16 mouse cellular contexts compared by ENCODE assay signal in the genomic region with DNA sequence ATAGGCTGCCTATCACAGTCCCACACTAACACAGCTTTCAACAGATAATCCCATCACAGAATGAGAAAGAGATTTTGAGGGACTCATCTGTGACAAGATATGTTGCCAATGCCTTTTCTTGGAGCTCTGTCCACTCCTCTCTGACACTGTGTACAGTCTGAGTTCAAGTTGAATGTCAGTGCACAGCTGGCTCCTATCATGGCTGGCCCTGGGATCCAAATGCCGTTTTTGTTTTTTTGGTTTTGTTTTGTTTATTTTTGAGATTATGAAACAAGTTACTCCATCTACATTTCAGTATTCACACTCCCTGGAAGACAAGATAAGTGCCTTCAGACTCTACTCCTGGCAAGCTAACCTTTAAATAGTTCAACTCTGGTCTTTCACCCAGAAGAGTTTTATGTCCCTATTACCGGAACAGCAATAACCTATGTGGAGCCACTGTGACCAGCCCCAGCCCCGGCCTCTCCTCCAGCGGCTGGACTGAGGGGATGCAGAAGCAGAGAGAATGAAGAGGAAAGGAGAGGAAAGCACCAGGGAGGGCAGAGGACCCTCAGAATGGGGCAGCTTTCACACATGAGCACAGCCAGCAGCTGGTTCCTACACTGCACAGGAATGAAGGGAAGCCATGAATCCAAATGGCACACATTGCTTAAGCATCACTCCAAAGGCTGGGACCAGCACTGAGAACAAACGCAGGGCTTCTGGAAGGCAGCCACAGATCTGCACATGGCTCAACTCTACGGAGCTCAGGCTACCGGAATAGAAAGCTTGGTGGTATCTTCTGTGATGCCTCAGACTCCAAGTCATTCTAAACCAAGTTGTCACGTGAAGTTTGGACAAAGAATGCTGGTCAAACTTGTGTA.
A peak's percentile ranks its signal among the peaks of the same experiment; 100 is the strongest.
DNase-seq lines count a peak whose midpoint lies in the region; ATAC-seq and TF ChIP-seq lines count a peak whose summit lies in the region.
"Had no signal": no experiment of that assay in that cellular context is flagged by ENCODE, and none has a peak within 500 bp of the region (broad histone marks: within the 10 kb centered on the region; RNA-seq: fewer than 3 reads in every experiment).

No protein-coding gene starts in this region.

- no peak for TF ChIP-seq POLR2A in liver, adult 2 months (IDR thresholded peaks at IDR 0.05; ENCODE audit: extremely low read depth, insufficient read depth, low read length)

- no peaks in the 10 kb centered on the region for H3K79me2 ChIP-seq in liver, adult 2 months (ENCODE audit: control insufficient read depth, insufficient read depth, low read length)

- TF ChIP-seq CTCF in liver, adult 2 months (IDR thresholded peaks at IDR 0.05; ENCODE audit: low read depth, low read length): no peak
- TF ChIP-seq CTCF in stomach, postnatal 0 days (IDR thresholded peaks at IDR 0.05; ENCODE audit: low read depth): no peak

- H3K4me1 ChIP-seq in liver, adult 2 months (ENCODE audit: control insufficient read depth, insufficient read depth, low read length): no peaks in the 10 kb centered on the region
- H3K4me1 ChIP-seq in liver, embryonic 11.5 days (replicated peaks; ENCODE audit: control insufficient read depth, insufficient read depth, low read length): no peaks in the 10 kb centered on the region
- peaks cover 21% of the 10 kb centered on the region; the same call in 1 of the 2 replicates for H3K4me1 ChIP-seq in lung, embryonic 15.5 days
- no peaks in the 10 kb centered on the region for H3K4me1 ChIP-seq in stomach, postnatal 0 days (replicated peaks; ENCODE audit: control insufficient read depth, insufficient read depth)
- peaks cover 13% of the 10 kb centered on the region for H3K4me1 ChIP-seq in hindbrain, embryonic 13.5 days (replicated peaks)
- H3K4me1 ChIP-seq: forebrain, embryonic 13.5 days; stomach, embryonic 15.5 days had no signal

- no peak overlapping the region for H3K9ac ChIP-seq in liver, adult 2 months (ENCODE audit: low read depth, low read length)
- H3K9ac ChIP-seq in liver, embryonic 11.5 days (ENCODE audit: low read depth, low read length): no peak overlapping the region
- no peak overlapping the region for H3K9ac ChIP-seq in lung, embryonic 15.5 days
- H3K9ac ChIP-seq in stomach, postnatal 0 days (ENCODE audit: low read length): no peak overlapping the region
- no peak overlapping the region for H3K9ac ChIP-seq in hindbrain, embryonic 13.5 days
- H3K9ac ChIP-seq: forebrain, embryonic 13.5 days; liver, postnatal 0 days; midbrain, embryonic 15.5 days; stomach, embryonic 15.5 days had no signal

- intact Hi-C loops in left cerebral cortex, postnatal 14 days (cut with DNase I): no loop called here
- intact Hi-C loops in gastrocnemius, postnatal 14 days (cut with DNase I; ENCODE audit: low total_unique reads): no loop called here

- no peak for TF ChIP-seq EP300 in stomach, postnatal 0 days (optimal IDR thresholded peaks at IDR 0.05)

- no peaks in the 10 kb centered on the region for H3K27me3 ChIP-seq in liver, adult 2 months (ENCODE audit: control insufficient read depth, insufficient read depth, low read length)
- H3K27me3 ChIP-seq in liver, embryonic 11.5 days (replicated peaks; ENCODE audit: control insufficient read depth, insufficient read depth, low read length): no peaks in the 10 kb centered on the region
- no peaks in the 10 kb centered on the region for H3K27me3 ChIP-seq in lung, embryonic 15.5 days
- H3K27me3 ChIP-seq in stomach, postnatal 0 days (ENCODE audit: control insufficient read depth, insufficient read depth, low read length): no peaks in the 10 kb centered on the region
- no peaks in the 10 kb centered on the region for H3K27me3 ChIP-seq in hindbrain, embryonic 13.5 days
- H3K27me3 ChIP-seq: forebrain, embryonic 13.5 days; midbrain, embryonic 15.5 days; stomach, embryonic 15.5 days had no signal

- no peak for ATAC-seq in liver, embryonic 11.5 days (replicated peaks; ENCODE audit: low FRiP score)
- peak; percentile 93 for ATAC-seq in lung, embryonic 15.5 days (ENCODE audit: borderline replicate concordance, extremely low read depth, low FRiP score, low TSS enrichment)
- peak; percentile 71; the same call in 1 of the 2 replicates for ATAC-seq in stomach, postnatal 0 days (ENCODE audit: low FRiP score, low TSS enrichment)
- no peak for ATAC-seq in hindbrain, embryonic 13.5 days (ENCODE audit: low FRiP score)
- ATAC-seq: activated CD4-positive, CD25-positive, alpha-beta regulatory T cell, adult 4 months; CD4-positive, CD25-positive, alpha-beta regulatory T cell, adult 4 months; forebrain, embryonic 13.5 days; hindbrain, embryonic 16.5 days; liver, postnatal 0 days; midbrain, embryonic 15.5 days had no signal

- H3K4me3 ChIP-seq in liver, adult 2 months (ENCODE audit: insufficient read depth, low read depth, low read length): no peak overlapping the region
- no peak overlapping the region for H3K4me3 ChIP-seq in liver, embryonic 11.5 days (ENCODE audit: low read depth, low read length)
- H3K4me3 ChIP-seq in lung, embryonic 15.5 days: no peak overlapping the region
- no peak overlapping the region for H3K4me3 ChIP-seq in stomach, postnatal 0 days (ENCODE audit: low read depth, low read length)
- no peak overlapping the region for H3K4me3 ChIP-seq in hindbrain, embryonic 13.5 days
- H3K4me3 ChIP-seq: forebrain, embryonic 13.5 days; midbrain, embryonic 15.5 days; stomach, embryonic 15.5 days had no signal

- H3K9me3 ChIP-seq in liver, embryonic 11.5 days (ENCODE audit: control insufficient read depth, low read length): no peaks in the 10 kb centered on the region
- no peaks in the 10 kb centered on the region for H3K9me3 ChIP-seq in lung, embryonic 15.5 days
- H3K9me3 ChIP-seq in stomach, postnatal 0 days (ENCODE audit: control insufficient read depth, low read length): no peaks in the 10 kb centered on the region
- H3K9me3 ChIP-seq in hindbrain, embryonic 13.5 days: no peaks in the 10 kb centered on the region
- H3K9me3 ChIP-seq: forebrain, embryonic 13.5 days; midbrain, embryonic 15.5 days; stomach, embryonic 15.5 days had no signal

- 78% methylated on average over 8 of the region's 8 CpGs for WGBS in liver, adult 2 months
- WGBS in liver, embryonic 11.5 days: 80% methylated on average over 8 of the region's 8 CpGs
- 49% methylated on average over 8 of the region's 8 CpGs for WGBS in lung, embryonic 15.5 days
- WGBS in stomach, postnatal 0 days: 54% methylated on average over 8 of the region's 8 CpGs
- WGBS in hindbrain, embryonic 13.5 days: 90% methylated on average over 8 of the region's 8 CpGs

- DNase-seq in liver, adult 2 months (ENCODE audit: extremely low read depth, low read depth, low spot score): peak; percentile 19
- no peak for DNase-seq in liver, embryonic 11.5 days (ENCODE audit: low spot score)
- DNase-seq in kidney, postnatal 10 days: peak; percentile 76
- DNase-seq in stomach, postnatal 0 days (ENCODE audit: low spot score): no peak
- no peak for DNase-seq in left cerebral cortex, postnatal 14 days (ENCODE audit: low spot score in 2 of 2)
- DNase-seq in gastrocnemius, postnatal 14 days: no peak
- DNase-seq: liver, postnatal 0 days; thymus, postnatal 25 days had no signal

- H3K36me3 ChIP-seq in liver, adult 2 months (ENCODE audit: control insufficient read depth, insufficient read depth, low read length): no peaks in the 10 kb centered on the region
- no peaks in the 10 kb centered on the region for H3K36me3 ChIP-seq in liver, embryonic 11.5 days (ENCODE audit: control insufficient read depth, insufficient read depth, low read length)
- H3K36me3 ChIP-seq in lung, embryonic 15.5 days: no peaks in the 10 kb centered on the region
- no peaks in the 10 kb centered on the region for H3K36me3 ChIP-seq in stomach, postnatal 0 days (ENCODE audit: control insufficient read depth, insufficient read depth, low read length)
- H3K36me3 ChIP-seq in hindbrain, embryonic 13.5 days: no peaks in the 10 kb centered on the region
- H3K36me3 ChIP-seq: midbrain, embryonic 15.5 days; stomach, embryonic 15.5 days had no signal

- peak overlapping the region; percentile 12 for H3K27ac ChIP-seq in liver, adult 2 months (replicated peaks; ENCODE audit: insufficient read depth, low read depth, low read length)
- H3K27ac ChIP-seq in liver, embryonic 11.5 days (ENCODE audit: low read depth, low read length): no peak overlapping the region
- H3K27ac ChIP-seq in lung, embryonic 15.5 days: peak overlapping the region; percentile 94
- no peak overlapping the region for H3K27ac ChIP-seq in stomach, postnatal 0 days (replicated peaks)
- no peak overlapping the region for H3K27ac ChIP-seq in hindbrain, embryonic 13.5 days
- H3K27ac ChIP-seq: forebrain, embryonic 13.5 days; midbrain, embryonic 15.5 days; stomach, embryonic 15.5 days had no signal

- H3K4me2 ChIP-seq in liver, embryonic 11.5 days: no peak overlapping the region
- H3K4me2 ChIP-seq in lung, embryonic 15.5 days: no peak overlapping the region
- H3K4me2 ChIP-seq in stomach, postnatal 0 days (replicated peaks; ENCODE audit: low read depth): no peak overlapping the region
- H3K4me2 ChIP-seq in hindbrain, embryonic 13.5 days: no peak overlapping the region
- H3K4me2 ChIP-seq: forebrain, embryonic 13.5 days; midbrain, embryonic 15.5 days; stomach, embryonic 15.5 days had no signal

Comparison
In these comparisons a context has a peak if more than half of its experiments do, and no peak if none do; other contexts are left out.
1. DNase-seq: peak in liver, adult 2 months (single experiment) and kidney, postnatal 10 days (single experiment); none in liver, embryonic 11.5 days (single experiment), stomach, postnatal 0 days (single experiment), left cerebral cortex, postnatal 14 days (0 of 2) and gastrocnemius, postnatal 14 days (single experiment).
2. H3K27ac ChIP-seq: peak in liver, adult 2 months (single experiment) and lung, embryonic 15.5 days (single experiment); none in liver, embryonic 11.5 days (single experiment), stomach, postnatal 0 days (single experiment) and hindbrain, embryonic 13.5 days (single experiment).
3. ATAC-seq: peak in lung, embryonic 15.5 days (single experiment) and stomach, postnatal 0 days (single experiment); none in liver, embryonic 11.5 days (single experiment) and hindbrain, embryonic 13.5 days (single experiment).